Mouse (Mus musculus) lung, adult 2 months (tissue): ENCODE measurements at regions not wholly inside any gene's neighbourhood (a gene's known extent, or its start where the extent isn't known, plus 50 kb on each side); places are given as distances from the start of the nearest gene placed in this dataset.
A peak's percentile ranks its signal among the peaks of the same experiment; 100 is the strongest.
"Not testable (repeated sequence)": the region's sequence is repeated elsewhere in the genome, so short reads cannot be mapped to it uniquely, and the experiment has no call there.

ENCODE experiments used
- DNase-seq: peaks from one replicate; pipeline ENCODE4 v3.0.0; 2022
- H3K4me1 ChIP-seq: fragments of 200-500 bp; 2 replicates; pipeline ENCODE4 v1.6.1; 2011; ENCODE audit warnings: low read length; ENCODE audit not compliant: control insufficient read depth, insufficient read depth
- H3K4me3 ChIP-seq: fragments of 200-500 bp; replicated peaks from 2 replicates; pipeline ENCODE3; 2011; ENCODE audit warnings: low read depth, mild to moderate bottlenecking, control low read depth, low read length; ENCODE audit errors: extremely low read depth
- CTCF ChIP-seq: fragments of 200-500 bp; IDR thresholded peaks from 2 replicates; pipeline ENCODE4 v1.5.1; 2011; ENCODE audit warnings: mild to moderate bottlenecking, low read length, control low read depth; ENCODE audit not compliant: insufficient read depth
- POLR2A ChIP-seq: fragments of 200-500 bp; IDR thresholded peaks from 2 replicates; pipeline ENCODE4 v1.6.1; 2011; ENCODE audit warnings: low read depth, mild to moderate bottlenecking, control low read depth, low read length, borderline replicate concordance; ENCODE audit errors: extremely low read depth
- WGBS: fragments of 180-500 bp; shearing (Covaris S2); methylation state at CpG from one replicate; pipeline ENCODE4 v1.1.7; 2018; 5-methylcytosine and 5-hydroxymethylcytosine counted together

GRCm38 (mm10) chr3:21947320-21948073 lies 129.0 kb upstream of the Tbl1xr1 start:
- DNase-seq, result no peak
- WGBS, result 70% methylated on average over 3 of the region's 3 CpGs

GRCm38 (mm10) chr3:21948074-21948659 lies 128.3 kb upstream of the Tbl1xr1 start:
- TF ChIP-seq POLR2A, result no peak
- no peak for TF ChIP-seq CTCF
- 82% methylated on average over 4 of the region's 4 CpGs for WGBS
- DNase-seq, result no peak
- Histone ChIP-seq H3K4me3 (no peak overlapping the region), H3K4me1 (peaks cover 9% of the 10 kb centered on the region)

More at GRCm38 (mm10) chr3:21947320-21948073, 129.0 kb upstream of the Tbl1xr1 start:
- TF ChIP-seq POLR2A (no peak), CTCF (no peak)
- Histone ChIP-seq H3K4me3 (no peak overlapping the region), H3K4me1 (peaks cover 4% of the 10 kb centered on the region; the same call in 1 of the 2 replicates)

DNA sequence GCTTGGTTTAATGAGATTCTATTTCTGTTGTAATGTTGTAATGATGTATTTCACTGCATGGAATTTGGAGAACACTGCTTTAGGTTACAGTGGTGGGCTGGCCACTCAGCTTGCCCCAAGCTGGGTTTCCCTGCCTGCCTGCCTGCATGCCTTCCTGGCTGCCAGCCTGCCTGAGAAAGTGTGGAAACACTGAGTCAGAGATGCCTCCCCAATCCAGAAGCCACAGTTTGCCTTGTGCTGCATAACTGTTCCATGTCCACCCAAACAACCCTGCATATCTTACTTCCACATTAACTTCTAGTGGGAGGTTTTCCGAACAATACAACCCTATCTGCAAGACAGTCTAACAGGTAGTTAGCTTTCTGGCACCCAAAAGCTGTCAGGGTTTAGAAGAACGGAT lies 127.0 kb upstream of the Tbl1xr1 start:
- TF ChIP-seq CTCF (no peak), POLR2A (no peak)
- no peak overlapping the region for H3K4me3 ChIP-seq
- 80% methylated on average over 2 of the region's 2 CpGs for WGBS
- no peak for DNase-seq
- peaks cover 12% of the 10 kb centered on the region for H3K4me1 ChIP-seq

DNA sequence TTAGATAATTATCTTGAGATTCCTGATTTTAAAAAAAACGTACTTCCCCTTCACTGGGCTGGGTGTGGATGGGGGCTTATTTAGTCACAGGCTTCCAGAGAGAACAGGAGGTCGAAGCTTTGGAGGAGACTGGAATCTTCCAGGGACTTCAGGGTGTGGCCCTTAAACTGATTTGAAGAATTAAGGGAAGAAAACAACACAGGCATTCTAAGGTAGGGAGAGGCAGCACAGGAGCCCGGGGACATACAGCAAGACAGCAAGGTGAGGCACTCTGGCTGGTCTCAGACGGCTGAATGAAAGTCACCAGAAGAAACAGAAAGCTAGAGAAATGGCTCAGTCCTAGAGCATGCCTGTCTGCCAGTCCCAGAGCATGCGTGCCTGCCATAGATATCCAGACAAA lies 125.9 kb upstream of the Tbl1xr1 start:
- 59% methylated on average over 5 of the region's 5 CpGs for WGBS
- Histone ChIP-seq H3K4me3 (no peak overlapping the region), H3K4me1 (peaks cover 9% of the 10 kb centered on the region)
- no peak for DNase-seq
- TF ChIP-seq CTCF (no peak), POLR2A (no peak)

DNA sequence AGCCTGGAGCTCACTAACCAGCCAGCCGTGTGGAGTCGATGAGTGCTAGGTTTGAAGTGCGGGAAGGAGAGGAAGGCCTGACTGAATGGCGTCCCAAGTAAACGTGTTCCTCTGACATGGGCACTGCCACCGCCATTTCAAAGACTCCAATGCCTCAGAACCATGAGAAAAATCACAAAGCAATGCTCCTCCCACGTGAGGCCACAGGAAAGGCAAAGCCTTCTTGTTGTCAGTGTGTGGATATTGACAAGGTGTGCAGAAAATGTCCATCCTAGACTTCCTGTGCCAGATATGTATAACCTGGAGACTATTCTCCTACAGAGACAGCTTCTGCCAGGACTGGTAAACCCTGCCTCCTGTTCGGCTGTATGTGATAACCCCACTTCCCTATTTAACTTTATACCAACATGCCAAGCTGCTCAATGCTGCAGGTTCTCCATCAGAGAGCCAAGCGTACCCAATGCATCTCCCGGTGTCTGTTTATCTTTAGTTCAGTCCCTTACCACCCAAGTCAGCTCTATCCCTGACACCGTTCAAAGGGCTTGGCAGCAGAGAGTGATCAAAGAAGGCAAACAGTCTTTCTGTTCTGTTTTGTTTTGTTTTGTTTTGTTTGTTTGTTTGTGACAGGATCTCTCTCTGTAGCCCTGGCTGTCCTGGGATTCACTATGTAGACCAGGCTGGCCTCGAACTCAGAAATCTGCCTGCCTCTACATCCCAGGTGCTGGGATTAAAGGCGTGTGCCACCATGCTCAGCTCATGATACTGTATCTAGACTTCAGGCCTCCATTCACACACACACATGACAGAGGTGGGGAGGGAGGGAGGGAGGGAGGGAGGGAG lies 124.8 kb upstream of the Tbl1xr1 start:
- DNase-seq, result no peak
- 85% methylated on average over 13 of the region's 13 CpGs for WGBS
- Histone ChIP-seq H3K4me3 (no peak overlapping the region), H3K4me1 (peaks cover 11% of the 10 kb centered on the region)
- TF ChIP-seq CTCF (no peak), POLR2A (no peak)

DNA sequence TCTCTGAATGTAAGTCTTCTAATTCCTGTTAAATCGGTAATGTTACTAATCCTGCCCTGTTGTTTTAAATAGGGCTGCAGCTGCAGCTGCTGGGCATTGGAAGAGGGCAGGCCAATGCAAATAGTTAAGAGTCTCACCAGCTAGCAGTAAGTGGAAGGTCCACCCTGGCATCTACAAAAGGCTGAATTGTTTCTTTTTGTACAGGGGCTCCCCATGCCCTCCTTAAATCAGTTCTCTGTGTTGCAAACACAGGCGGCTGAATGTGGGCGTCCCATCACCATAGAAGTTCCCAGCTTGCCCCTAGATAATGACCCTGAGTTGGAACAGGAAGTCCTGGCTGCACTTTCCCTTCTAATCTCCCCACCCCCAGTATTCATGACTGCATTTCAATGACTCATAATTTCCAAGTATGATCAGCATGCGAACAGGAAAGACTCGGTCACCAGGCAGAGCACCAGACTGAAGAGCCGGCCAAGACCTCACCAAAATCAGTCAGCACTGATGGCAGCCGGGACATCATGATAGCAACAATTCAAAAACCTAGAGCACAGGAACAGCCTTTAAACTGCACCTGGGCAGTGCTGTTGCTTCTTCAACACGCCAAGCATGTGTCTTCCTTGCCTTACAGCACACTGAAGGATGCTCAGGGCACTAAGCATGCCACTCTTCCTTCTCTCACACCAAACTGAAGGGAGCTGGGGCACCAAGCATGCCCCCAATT lies 123.6 kb upstream of the Tbl1xr1 start:
- Histone ChIP-seq H3K4me3 (no peak overlapping the region), H3K4me1 (peaks cover 11% of the 10 kb centered on the region)
- DNase-seq, result peak; percentile 54
- 16% methylated on average over 8 of the region's 8 CpGs for WGBS
- TF ChIP-seq CTCF, result no peak

- H3K4me3 ChIP-seq, result no peak overlapping the region
- WGBS, result 53% methylated on average over 6 of the region's 6 CpGs
- TF ChIP-seq POLR2A, result no peak
- no peak for TF ChIP-seq CTCF
These were observed 123.0 kb upstream of the Tbl1xr1 start for GRCm38 (mm10) chr3:21953416-21953810.

DNA sequence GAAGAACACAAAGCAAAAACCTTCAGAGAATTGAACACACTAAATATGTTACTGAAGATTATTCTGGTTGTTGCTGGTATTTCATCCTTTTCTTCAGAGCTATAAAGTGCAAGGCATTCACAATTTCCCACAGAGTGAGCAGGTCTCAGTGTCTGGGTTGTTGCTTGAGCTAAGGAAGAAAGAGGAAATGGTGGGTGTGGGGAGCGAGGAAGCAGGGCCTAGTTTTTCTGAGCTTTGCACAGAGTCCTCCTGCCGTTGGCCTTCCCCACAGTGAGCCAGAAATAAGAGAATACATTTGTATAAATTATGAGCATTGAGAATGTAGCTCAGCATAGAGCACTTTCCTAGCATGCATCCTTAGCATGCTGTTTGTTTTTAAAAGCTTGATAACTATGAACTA lies 120.8 kb upstream of the Tbl1xr1 start:
- no peak for TF ChIP-seq CTCF
- no peak for TF ChIP-seq POLR2A
- no peak for DNase-seq
- Histone ChIP-seq H3K4me3 (no peak overlapping the region), H3K4me1 (peaks cover 11% of the 10 kb centered on the region)
- 42% methylated on average over 2 of the region's 2 CpGs for WGBS

More at GRCm38 (mm10) chr3:21953416-21953810, 123.0 kb upstream of the Tbl1xr1 start:
- peaks cover 11% of the 10 kb centered on the region for H3K4me1 ChIP-seq
- DNase-seq, result no peak

DNA sequence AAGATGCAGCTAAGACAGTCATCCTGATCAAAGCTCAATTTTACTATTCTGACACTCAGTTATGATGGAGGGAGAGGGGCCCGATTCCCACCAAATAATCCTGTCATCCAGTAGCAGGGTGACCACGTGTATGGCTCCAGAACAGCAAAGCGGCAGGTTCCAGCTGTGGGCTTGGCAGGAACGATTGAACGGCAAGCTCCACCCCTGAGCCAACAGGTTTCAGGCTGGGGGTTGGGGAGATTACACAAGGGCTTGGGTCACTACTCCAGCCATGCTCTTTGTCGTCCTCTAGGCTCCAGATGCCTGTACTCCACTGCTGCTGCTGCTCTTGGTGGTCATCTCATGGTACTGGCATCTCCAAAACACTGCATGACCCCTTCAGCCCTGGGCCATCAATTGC lies 119.3 kb upstream of the Tbl1xr1 start:
- H3K4me1 ChIP-seq, result peaks cover 21% of the 10 kb centered on the region
- WGBS, result 39% methylated on average over 6 of the region's 6 CpGs
- H3K4me3 ChIP-seq, DNase-seq: not testable (repeated sequence)
- peak; percentile 27; the same call in 1 of the 2 replicates for TF ChIP-seq CTCF
